Mouse (Mus musculus): ENCODE results near the gene Pfkp. TPM values are rescaled to one million over a fixed set of nuclear protein-coding genes. Genes with fewer than 3 reads are reported as not detected.

The Pfkp gene
- polyA plus RNA-seq, 1 experiment from 2014 or later = 15.2 TPM

DNA sequence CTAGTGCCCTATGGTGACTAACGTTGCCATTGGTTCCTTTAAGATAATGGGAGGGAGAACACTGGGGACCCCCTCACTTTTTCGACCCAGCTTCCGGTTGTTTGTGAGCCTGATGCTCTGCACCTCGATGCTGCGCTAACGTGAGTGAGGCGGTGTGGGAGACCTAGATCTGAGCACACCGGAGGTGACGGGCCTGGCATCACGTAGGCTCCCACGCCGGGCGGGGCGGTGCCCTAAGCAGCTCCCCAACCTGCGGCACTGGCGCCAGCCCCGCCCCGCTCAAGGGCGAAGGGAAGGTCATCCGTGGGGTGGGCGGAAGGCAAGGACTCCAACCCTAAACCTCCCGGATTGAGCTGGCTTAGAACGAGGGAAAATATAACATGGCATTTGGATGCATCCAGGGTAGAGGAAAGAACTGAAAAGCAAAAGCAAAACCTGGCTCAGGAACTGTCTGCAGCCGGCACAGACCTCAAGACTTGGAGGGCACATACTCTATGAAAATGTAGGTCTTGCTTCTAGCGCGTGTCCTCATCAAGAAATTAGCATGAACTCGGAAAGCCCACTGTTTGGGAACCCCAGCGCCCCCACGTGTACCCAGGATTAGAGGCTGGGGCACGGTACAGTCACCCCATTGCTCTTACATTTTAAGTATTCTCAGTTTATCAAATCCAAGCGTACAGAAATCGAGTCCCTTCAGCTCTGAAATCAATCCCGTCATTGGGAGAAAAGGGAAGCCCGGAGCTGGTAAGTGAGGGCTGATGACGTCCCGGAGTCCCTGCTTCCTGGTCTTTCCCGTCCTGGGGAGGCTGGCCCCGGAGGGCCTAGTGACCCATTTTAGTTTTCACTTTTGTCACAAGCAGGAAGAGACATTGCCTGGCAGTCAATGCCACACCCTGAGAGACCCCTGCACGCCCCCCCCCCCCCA, 1.2 kb downstream of the Pfkp start:
- peak overlapping the region; percentile 100 for H3K4me2 ChIP-seq (replicated peaks)
- no peaks in the 10 kb centered on the region for H3K9me3 ChIP-seq
- H3K36me3 ChIP-seq = no peaks in the 10 kb centered on the region
- peak overlapping the region; percentile 50 for H3K4me3 ChIP-seq
- peaks cover 8% of the 10 kb centered on the region for H3K4me1 ChIP-seq
- peaks cover 9% of the 10 kb centered on the region; the same call in 1 of the 2 replicates for H3K27me3 ChIP-seq
- 0 out of 2 replicates have a peak, but pooled peaks have one; percentile 8 for ATAC-seq (ENCODE audit: insufficient number of reproducible peaks, insufficient read depth, low FRiP score, low TSS enrichment)
- under 1% methylated on average over 39 of the region's 39 CpGs for WGBS
- no peak overlapping the region for H3K27ac ChIP-seq
- H3K9ac ChIP-seq = peak overlapping the region; percentile 41; the same call in 1 of the 2 replicates

DNA sequence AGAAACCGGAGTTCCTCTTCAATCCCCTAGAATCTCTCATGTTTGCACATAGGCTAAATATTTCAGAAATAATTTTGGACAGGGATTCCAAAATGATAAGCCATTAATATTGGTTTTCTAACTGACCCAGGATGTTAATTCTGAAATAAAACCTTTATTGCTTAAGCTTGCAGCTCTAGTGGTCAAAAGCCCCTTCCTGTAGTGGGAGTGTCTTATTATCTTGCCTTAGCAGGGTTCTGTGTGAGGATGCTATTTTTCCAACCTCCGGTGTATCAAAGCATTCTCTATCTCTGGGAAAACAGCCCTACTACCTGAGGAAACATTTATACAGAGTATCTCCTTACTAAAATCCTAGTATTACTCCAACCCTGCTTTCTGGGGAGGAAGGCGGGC, 1.9 kb downstream of the Pfkp start:
- Histone ChIP-seq H3K9me3 (no peaks in the 10 kb centered on the region), H3K4me1 (peaks cover 8% of the 10 kb centered on the region), H3K4me3 (peak overlapping the region; percentile 50), H3K27me3 (peaks cover 9% of the 10 kb centered on the region; the same call in 1 of the 2 replicates), H3K9ac (no peak overlapping the region), H3K27ac (no peak overlapping the region), H3K4me2 (replicated peaks) (peak overlapping the region; percentile 100), H3K36me3 (no peaks in the 10 kb centered on the region)
- no peak for ATAC-seq (ENCODE audit: insufficient number of reproducible peaks, insufficient read depth, low FRiP score, low TSS enrichment)
- 48% methylated on average over 3 of the region's 3 CpGs for WGBS

GRCm38 (mm10) chr13:6646266-6646665, 2.3 kb downstream of the Pfkp start:
- no peak overlapping the region for H3K4me3 ChIP-seq
- ATAC-seq (ENCODE audit: insufficient number of reproducible peaks, insufficient read depth, low FRiP score, low TSS enrichment) = no peak
- peaks cover 8% of the 10 kb centered on the region for H3K4me1 ChIP-seq
- WGBS = 77% methylated on average over 2 of the region's 2 CpGs
- no peaks in the 10 kb centered on the region for H3K36me3 ChIP-seq
- H3K27ac ChIP-seq = no peak overlapping the region
- no peaks in the 10 kb centered on the region for H3K9me3 ChIP-seq
- H3K4me2 ChIP-seq (replicated peaks) = no peak overlapping the region
- no peak overlapping the region for H3K9ac ChIP-seq
- H3K27me3 ChIP-seq = peaks cover 9% of the 10 kb centered on the region; the same call in 1 of the 2 replicates

GRCm38 (mm10) chr13:6643968-6644367, 4.6 kb downstream of the Pfkp start:
- WGBS = 87% methylated on average over 5 of the region's 5 CpGs
- ATAC-seq (ENCODE audit: insufficient number of reproducible peaks, insufficient read depth, low FRiP score, low TSS enrichment) = no peak
- H3K36me3 ChIP-seq = no peaks in the 10 kb centered on the region

DNA sequence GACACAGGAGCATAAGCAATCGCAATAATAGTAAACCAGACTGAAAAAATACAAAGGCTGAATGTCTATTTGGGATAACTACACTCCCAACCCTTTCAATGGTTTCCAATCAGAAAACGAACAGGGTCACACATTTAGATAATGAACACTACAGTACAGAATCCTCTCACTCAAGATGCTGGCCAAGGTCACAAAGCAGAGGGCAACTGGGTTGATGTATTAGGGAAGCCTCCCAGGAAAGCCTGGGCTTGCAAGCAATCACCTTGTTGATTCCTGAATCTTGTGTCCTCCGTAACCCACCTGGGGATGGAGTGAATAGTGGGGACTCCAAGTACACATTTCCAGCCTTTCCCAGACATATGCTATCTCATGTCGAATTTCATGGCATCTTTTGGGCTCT, 5.6 kb downstream of the Pfkp start:
- no peak for ATAC-seq (ENCODE audit: insufficient number of reproducible peaks, insufficient read depth, low FRiP score, low TSS enrichment)
- Histone ChIP-seq H3K9me3 (no peaks in the 10 kb centered on the region), H3K4me1 (peaks cover 4% of the 10 kb centered on the region), H3K4me2 (replicated peaks) (no peak overlapping the region), H3K4me3 (no peak overlapping the region), H3K36me3 (no peaks in the 10 kb centered on the region), H3K9ac (no peak overlapping the region), H3K27me3 (peaks cover 8% of the 10 kb centered on the region; the same call in 1 of the 2 replicates), H3K27ac (no peak overlapping the region)
- WGBS = 94% methylated on average over 4 of the region's 4 CpGs

More at GRCm38 (mm10) chr13:6643968-6644367, 4.6 kb downstream of the Pfkp start:
- no peak overlapping the region for H3K27ac ChIP-seq
- H3K9me3 ChIP-seq = no peaks in the 10 kb centered on the region
- peaks cover 8% of the 10 kb centered on the region for H3K4me1 ChIP-seq
- no peak overlapping the region for H3K4me2 ChIP-seq (replicated peaks)
- H3K27me3 ChIP-seq = peaks cover 9% of the 10 kb centered on the region; the same call in 1 of the 2 replicates
- no peak overlapping the region for H3K4me3 ChIP-seq
- H3K9ac ChIP-seq = no peak overlapping the region

- H3K27ac ChIP-seq = no peak overlapping the region
- no peak overlapping the region for H3K9ac ChIP-seq
- H3K4me1 ChIP-seq = no peaks in the 10 kb centered on the region
- H3K36me3 ChIP-seq = no peaks in the 10 kb centered on the region
- ATAC-seq (ENCODE audit: insufficient number of reproducible peaks, insufficient read depth, low FRiP score, low TSS enrichment) = no peak
- H3K4me3 ChIP-seq = no peak overlapping the region
- 79% methylated on average over 5 of the region's 5 CpGs for WGBS
- H3K27me3 ChIP-seq = peaks cover 4% of the 10 kb centered on the region; the same call in 1 of the 2 replicates
- H3K9me3 ChIP-seq = no peaks in the 10 kb centered on the region
- H3K4me2 ChIP-seq (replicated peaks) = no peak overlapping the region
Observed at GRCm38 (mm10) chr13:6642453-6642852, 6.1 kb downstream of the Pfkp start.

- H3K27me3 ChIP-seq = no peaks in the 10 kb centered on the region
- no peak for ATAC-seq (ENCODE audit: insufficient number of reproducible peaks, insufficient read depth, low FRiP score, low TSS enrichment)
- H3K27ac ChIP-seq = no peak overlapping the region
- 88% methylated on average over 1 of the region's 1 CpGs for WGBS
- no peak overlapping the region for H3K4me2 ChIP-seq (replicated peaks)
- H3K9ac ChIP-seq = no peak overlapping the region
- H3K36me3 ChIP-seq = no peaks in the 10 kb centered on the region
- no peak overlapping the region for H3K4me3 ChIP-seq
- H3K9me3 ChIP-seq = no peaks in the 10 kb centered on the region
- peaks cover 4% of the 10 kb centered on the region for H3K4me1 ChIP-seq
Observed at GRCm38 (mm10) chr13:6641497-6641896, 7.1 kb downstream of the Pfkp start.

DNA sequence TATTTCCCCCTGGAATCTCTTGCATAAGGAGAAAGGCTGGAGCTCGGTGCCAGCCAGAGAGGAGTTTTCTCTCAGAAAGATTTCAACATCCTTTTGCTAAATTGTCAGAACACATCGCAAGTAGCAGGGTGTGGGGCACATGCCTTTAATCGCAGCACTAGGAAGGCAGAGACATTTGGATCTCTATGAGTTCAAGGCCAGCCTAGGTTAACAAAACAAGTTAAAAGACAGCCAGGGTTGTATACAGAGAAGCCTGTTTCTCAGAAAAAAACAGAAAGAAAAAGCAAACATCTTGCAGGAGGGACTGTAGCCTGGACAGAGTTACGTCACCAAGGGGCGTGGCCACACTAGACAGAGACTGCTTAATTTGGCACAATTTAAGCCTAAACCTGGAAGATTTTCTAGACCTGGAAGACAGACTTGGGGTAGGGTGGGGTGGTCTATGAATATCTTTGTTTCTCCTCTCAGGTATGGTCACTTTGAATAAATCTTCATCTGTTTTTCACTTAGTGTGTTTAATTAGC, 9.0 kb downstream of the Pfkp start:
- H3K4me2 ChIP-seq (replicated peaks) = no peak overlapping the region
- H3K9me3 ChIP-seq = no peaks in the 10 kb centered on the region
- H3K4me3 ChIP-seq = no peak overlapping the region
- no peaks in the 10 kb centered on the region for H3K27me3 ChIP-seq
- H3K4me1 ChIP-seq = peaks cover 4% of the 10 kb centered on the region
- H3K27ac ChIP-seq = no peak overlapping the region
- no peak overlapping the region for H3K9ac ChIP-seq
- WGBS = 73% methylated on average over 5 of the region's 5 CpGs
- ATAC-seq (ENCODE audit: insufficient number of reproducible peaks, insufficient read depth, low FRiP score, low TSS enrichment) = no peak
- H3K36me3 ChIP-seq = no peaks in the 10 kb centered on the region

DNA sequence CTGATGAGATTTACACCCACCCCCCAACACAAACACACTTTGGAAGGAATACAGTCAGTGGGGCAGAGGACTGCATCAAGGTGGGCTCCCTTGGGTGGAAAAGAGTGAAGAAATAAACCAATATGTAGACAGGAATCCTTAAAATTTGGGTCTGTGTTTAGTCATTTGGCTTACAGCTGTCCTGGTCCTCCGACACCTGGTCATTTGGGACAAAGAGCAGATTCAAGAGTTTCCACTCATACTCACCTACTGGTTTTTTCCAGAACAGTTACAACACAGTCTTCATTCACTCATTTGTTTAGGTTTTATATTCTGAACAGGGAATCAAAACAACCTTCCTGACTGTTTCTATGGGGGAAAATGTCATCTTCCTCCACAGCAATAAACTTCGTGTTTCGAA, 9.6 kb downstream of the Pfkp start:
- Histone ChIP-seq H3K4me1 (peaks cover 6% of the 10 kb centered on the region), H3K4me3 (no peak overlapping the region), H3K9ac (no peak overlapping the region), H3K27ac (no peak overlapping the region), H3K27me3 (no peaks in the 10 kb centered on the region), H3K9me3 (no peaks in the 10 kb centered on the region), H3K4me2 (replicated peaks) (no peak overlapping the region), H3K36me3 (no peaks in the 10 kb centered on the region)
- 90% methylated on average over 3 of the region's 3 CpGs for WGBS
- no peak for ATAC-seq (ENCODE audit: insufficient number of reproducible peaks, insufficient read depth, low FRiP score, low TSS enrichment)

GRCm38 (mm10) chr13:6638425-6638824, 10.2 kb downstream of the Pfkp start:
- Histone ChIP-seq H3K36me3 (no peaks in the 10 kb centered on the region), H3K4me2 (replicated peaks) (no peak overlapping the region), H3K4me3 (no peak overlapping the region), H3K27me3 (no peaks in the 10 kb centered on the region), H3K9me3 (no peaks in the 10 kb centered on the region), H3K27ac (no peak overlapping the region), H3K9ac (no peak overlapping the region), H3K4me1 (peaks cover 11% of the 10 kb centered on the region)
- 52% methylated on average over 1 of the region's 1 CpGs for WGBS
- ATAC-seq (ENCODE audit: insufficient number of reproducible peaks, insufficient read depth, low FRiP score, low TSS enrichment) = no peak

DNA sequence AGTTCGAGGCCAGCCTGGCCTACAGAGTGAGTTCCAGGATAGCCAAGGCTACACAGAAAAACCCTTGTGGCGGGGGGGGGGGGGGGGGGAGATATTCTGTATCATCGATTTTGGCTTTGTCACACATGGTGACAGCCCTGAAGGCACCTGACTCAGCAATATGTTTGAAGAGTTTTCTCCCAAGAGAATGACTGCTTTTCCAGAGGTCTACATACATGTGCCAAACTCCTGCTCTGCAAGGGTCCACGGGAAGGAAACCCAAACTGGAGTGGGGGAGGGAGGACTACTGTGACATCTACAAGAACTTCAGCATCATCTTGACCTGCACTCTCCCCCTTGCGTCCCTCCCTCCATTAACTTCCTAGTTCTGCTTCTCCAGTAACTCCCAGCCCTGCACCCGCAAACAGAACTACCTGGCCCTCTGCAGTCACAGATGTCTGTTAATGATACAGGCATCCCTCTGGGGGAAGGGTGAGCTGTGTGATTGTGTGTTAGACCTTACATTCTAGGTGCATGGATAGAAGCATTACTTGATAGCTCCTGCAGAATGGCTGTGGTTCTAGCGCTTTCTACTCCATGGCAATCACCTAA, 10.9 kb downstream of the Pfkp start:
- WGBS = 85% methylated on average over 7 of the region's 7 CpGs
- no peak overlapping the region for H3K27ac ChIP-seq
- ATAC-seq (ENCODE audit: insufficient number of reproducible peaks, insufficient read depth, low FRiP score, low TSS enrichment) = no peak

DNA sequence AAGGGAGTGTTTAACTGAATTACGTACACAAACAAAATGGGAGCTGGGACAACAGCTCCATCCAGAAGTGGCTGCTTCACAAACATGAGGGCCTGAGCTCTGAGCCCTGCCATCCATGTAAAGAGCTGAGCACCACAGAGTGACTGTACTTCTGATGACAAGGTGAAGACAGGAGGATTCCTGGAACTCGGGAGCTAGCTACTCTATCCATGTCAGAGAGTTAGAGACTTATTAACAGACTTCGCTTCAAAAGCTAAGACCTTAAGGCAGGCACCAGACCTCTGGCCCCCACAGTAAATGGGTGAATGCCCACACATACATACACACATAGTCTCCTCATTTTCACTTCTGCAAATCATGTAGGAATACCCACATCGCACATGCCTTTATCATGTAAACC, 11.6 kb downstream of the Pfkp start:
- Histone ChIP-seq H3K27me3 (no peaks in the 10 kb centered on the region), H3K27ac (no peak overlapping the region), H3K9ac (no peak overlapping the region), H3K9me3 (no peaks in the 10 kb centered on the region), H3K4me2 (replicated peaks) (no peak overlapping the region), H3K4me3 (no peak overlapping the region), H3K36me3 (no peaks in the 10 kb centered on the region), H3K4me1 (peaks cover 20% of the 10 kb centered on the region)
- ATAC-seq (ENCODE audit: insufficient number of reproducible peaks, insufficient read depth, low FRiP score, low TSS enrichment) = no peak
- WGBS = 89% methylated on average over 4 of the region's 4 CpGs

More for the DNA sequence above, 10.9 kb downstream of the Pfkp start:
- H3K9me3 ChIP-seq = no peaks in the 10 kb centered on the region
- H3K4me2 ChIP-seq (replicated peaks) = no peak overlapping the region
- H3K36me3 ChIP-seq = no peaks in the 10 kb centered on the region
- no peaks in the 10 kb centered on the region for H3K27me3 ChIP-seq
- H3K9ac ChIP-seq = no peak overlapping the region
- no peak overlapping the region for H3K4me3 ChIP-seq
- peaks cover 14% of the 10 kb centered on the region for H3K4me1 ChIP-seq

Data from embryonic facial prominence, embryonic 12.5 days (tissue).